Mouse (Mus musculus) C2C12 (cell line): Measurements from ENCODE around the gene Castor1.

ENCODE experiments used
- CEBPB ChIP-seq: IDR thresholded peaks from one replicate; pipeline ENCODE4 v1.6.1; 2011; ENCODE audit warnings: low read depth, mild to moderate bottlenecking, control low read depth, moderate library complexity
- CTCF ChIP-seq: IDR thresholded peaks from one replicate; pipeline ENCODE4 v1.5.1; 2011; ENCODE audit not compliant: control insufficient read depth, insufficient read depth, insufficient read length

DNA sequence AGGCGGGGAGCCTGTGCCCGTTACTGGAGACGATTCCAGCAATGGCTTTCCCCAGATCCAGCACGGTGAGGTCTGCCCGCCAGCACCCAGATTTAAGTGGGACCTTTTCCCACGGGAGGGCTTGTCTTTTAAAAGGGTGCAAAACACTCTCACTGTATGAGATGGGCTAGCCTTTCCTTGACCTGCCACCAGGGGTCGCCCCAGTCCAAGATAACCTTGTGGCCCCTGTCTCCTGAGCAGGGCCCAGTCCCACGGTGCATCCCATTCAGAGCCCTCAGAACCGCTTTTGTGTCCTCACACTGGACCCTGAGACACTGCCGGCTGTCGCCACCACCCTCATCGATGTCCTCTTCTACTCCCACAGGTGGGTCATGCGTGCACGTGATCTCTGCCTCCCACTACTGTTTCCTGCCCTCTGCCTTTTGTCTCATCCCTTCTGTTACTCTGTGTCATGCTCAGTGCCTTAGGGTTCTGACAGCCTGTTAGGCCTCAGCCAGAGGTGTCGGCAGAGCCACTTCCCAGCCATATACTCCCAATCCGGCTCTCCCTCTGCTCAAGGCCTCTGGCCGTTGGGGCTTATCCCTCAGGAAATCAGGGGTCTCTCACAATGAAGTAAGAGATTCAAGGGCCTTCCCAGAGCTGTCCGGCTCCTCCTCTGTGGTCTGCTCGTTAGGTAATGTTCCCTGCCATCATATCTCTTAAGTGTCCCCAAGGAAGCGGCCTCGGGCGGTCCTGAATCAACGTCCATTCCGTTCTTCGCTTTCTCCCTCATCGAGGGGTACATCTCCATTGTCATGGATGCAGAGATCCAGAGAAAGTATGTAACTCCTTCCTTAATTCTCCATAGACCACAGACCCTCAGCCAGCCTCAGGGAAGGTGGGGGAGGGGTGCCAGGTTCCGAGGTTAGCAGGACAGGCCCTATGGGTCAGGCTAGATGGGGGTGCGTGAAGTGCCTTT is 2.7 kb downstream of the Castor1 start:
- peak; percentile 72 for TF ChIP-seq CTCF
- TF ChIP-seq CEBPB: no peak
